In the genomic region with DNA sequence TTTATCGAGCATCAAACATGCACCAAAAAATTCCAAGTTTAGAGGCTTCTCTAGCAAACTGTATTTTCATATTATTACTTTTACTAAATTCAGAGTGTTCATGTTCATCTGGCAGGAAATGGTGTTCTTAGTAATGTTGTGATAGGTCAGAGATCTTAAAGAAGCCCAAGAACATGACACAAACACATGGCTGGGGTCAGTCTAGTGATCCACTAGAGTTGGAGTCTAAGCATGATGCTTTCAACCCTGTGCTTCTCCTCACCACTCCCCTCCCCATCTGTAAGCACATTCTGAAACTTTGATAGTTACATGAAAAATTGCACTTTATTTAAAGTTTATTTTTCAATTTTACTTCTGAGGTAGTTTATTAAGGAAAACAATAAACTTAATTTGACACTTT, we compare ENCODE assay signal across 9 mouse cellular contexts. TPM values are rescaled to one million over a fixed set of nuclear protein-coding genes. Genes with fewer than 3 reads are reported as not detected.
A peak's percentile ranks its signal among the peaks of the same experiment; 100 is the strongest.
DNase-seq lines count a peak whose midpoint lies in the region; ATAC-seq and TF ChIP-seq lines count a peak whose summit lies in the region.
"Had no signal": no experiment of that assay in that cellular context is flagged by ENCODE, and none has a peak within 500 bp of the region (broad histone marks: within the 10 kb centered on the region; RNA-seq: fewer than 3 reads in every experiment).

No protein-coding gene starts in this region.

- TF ChIP-seq CTCF in hindbrain, postnatal 0 days (IDR thresholded peaks at IDR 0.05; ENCODE audit: low read depth), result no peak

- peak overlapping the region; percentile 47 for H3K4me2 ChIP-seq in kidney, embryonic 15.5 days
- peak overlapping the region; percentile 35; the same call in 1 of the 2 replicates for H3K4me2 ChIP-seq in hindbrain, postnatal 0 days (ENCODE audit: low read depth, low read length)
- 0 out of 2 replicates have a peak overlapping the region, but pooled peaks have one; percentile 23 for H3K4me2 ChIP-seq in midbrain, embryonic 16.5 days (ENCODE audit: low read length)

- ATAC-seq in kidney, embryonic 15.5 days (replicated peaks; ENCODE audit: low FRiP score), result no peak
- no peak for ATAC-seq in hindbrain, postnatal 0 days
- no peak for ATAC-seq in midbrain, embryonic 16.5 days

- no peaks in the 10 kb centered on the region for H3K27me3 ChIP-seq in kidney, embryonic 15.5 days
- H3K27me3 ChIP-seq in hindbrain, postnatal 0 days (ENCODE audit: insufficient read depth, low read length), result no peaks in the 10 kb centered on the region
- no peaks in the 10 kb centered on the region for H3K27me3 ChIP-seq in midbrain, embryonic 16.5 days (ENCODE audit: control insufficient read depth, insufficient read depth, low read depth, low read length)

- peak overlapping the region; percentile 23 for H3K4me3 ChIP-seq in kidney, embryonic 15.5 days (replicated peaks)
- H3K4me3 ChIP-seq in brown adipose tissue, adult 24 weeks (ENCODE audit: insufficient read depth, low read depth, low read length), result no peak overlapping the region
- no peak overlapping the region; the same call in 1 of the 2 replicates for H3K4me3 ChIP-seq in hindbrain, postnatal 0 days (ENCODE audit: low read length)
- H3K4me3 ChIP-seq in midbrain, embryonic 16.5 days (ENCODE audit: low read depth, low read length), result no peak overlapping the region

- no peak overlapping the region for H3K9ac ChIP-seq in kidney, embryonic 15.5 days
- no peak overlapping the region for H3K9ac ChIP-seq in hindbrain, postnatal 0 days (replicated peaks; ENCODE audit: low read length)
- H3K9ac ChIP-seq in midbrain, embryonic 16.5 days (ENCODE audit: low read depth, low read length), result no peak overlapping the region

- peaks cover 16% of the 10 kb centered on the region for H3K4me1 ChIP-seq in kidney, embryonic 15.5 days
- H3K4me1 ChIP-seq in brown adipose tissue, adult 24 weeks (ENCODE audit: control insufficient read depth, insufficient read depth, insufficient read length, low read length), result peaks cover 11% of the 10 kb centered on the region
- H3K4me1 ChIP-seq in hindbrain, postnatal 0 days (ENCODE audit: insufficient read depth, low read length), result peaks cover 9% of the 10 kb centered on the region; the same call in 1 of the 2 replicates
- H3K4me1 ChIP-seq in midbrain, embryonic 16.5 days (ENCODE audit: control insufficient read depth, insufficient read depth, low read length), result peaks cover 29% of the 10 kb centered on the region

- H3K27ac ChIP-seq in kidney, embryonic 15.5 days, result no peak overlapping the region
- H3K27ac ChIP-seq in brown adipose tissue, adult 24 weeks (replicated peaks; ENCODE audit: low read depth, low read length), result 0 out of 2 replicates have a peak overlapping the region, but pooled peaks have one; percentile 21
- H3K27ac ChIP-seq in hindbrain, postnatal 0 days, result no peak overlapping the region
- no peak overlapping the region for H3K27ac ChIP-seq in midbrain, embryonic 16.5 days (ENCODE audit: low read length)

- WGBS in kidney, embryonic 15.5 days, result 65% methylated on average over 1 of the region's 1 CpGs
- 69% methylated on average over 1 of the region's 1 CpGs for WGBS in hindbrain, postnatal 0 days
- 73% methylated on average over 1 of the region's 1 CpGs for WGBS in midbrain, embryonic 16.5 days

- H3K36me3 ChIP-seq in kidney, embryonic 15.5 days, result no peaks in the 10 kb centered on the region
- H3K36me3 ChIP-seq in hindbrain, postnatal 0 days (ENCODE audit: insufficient read depth, low read length), result no peaks in the 10 kb centered on the region
- H3K36me3 ChIP-seq in midbrain, embryonic 16.5 days (ENCODE audit: control insufficient read depth, insufficient read depth, low read length), result no peaks in the 10 kb centered on the region

- DNase-seq in kidney, postnatal 25 days, result no peak
- DNase-seq in hindbrain, postnatal 0 days (ENCODE audit: low spot score), result no peak
- no peak for DNase-seq in cerebellum, adult 11 months
- DNase-seq in right cerebral cortex, adult 18-20 months, result no peak
- DNase-seq in thymus, postnatal 4 days, result no peak
- DNase-seq: gastrocnemius, postnatal 10 days had no signal

- no peaks in the 10 kb centered on the region for H3K9me3 ChIP-seq in kidney, embryonic 15.5 days (replicated peaks)
- no peaks in the 10 kb centered on the region for H3K9me3 ChIP-seq in hindbrain, postnatal 0 days (ENCODE audit: low read length)
- no peaks in the 10 kb centered on the region for H3K9me3 ChIP-seq in midbrain, embryonic 16.5 days (replicated peaks; ENCODE audit: control insufficient read depth, low read length, poor library complexity, severe bottlenecking)

RNA-seq across cellular contexts. Expression of gene Sp3, which starts 3.0 kb away (rescaled TPM):
- 54.6 and 54.7 TPM in 2 replicates for polyA plus RNA-seq in kidney, embryonic 15.5 days (2015; fragmentation: Nextera tagmentation; extraction: Ambion mirVana)
- 42.7 and 45.9 TPM in 2 replicates for polyA plus RNA-seq in brown adipose tissue, adult 24 weeks (2012; ENCODE audit: insufficient read depth, insufficient read length, missing spikeins)
- total RNA-seq in hindbrain, postnatal 0 days (2014; rRNA removed), result 62.1 and 91.4 TPM in 2 replicates
- polyA plus RNA-seq in hindbrain, postnatal 0 days (2015; fragmentation: Nextera tagmentation; extraction: Ambion mirVana), result 24.6 and 25.5 TPM in 2 replicates
- 31.1 and 37.7 TPM in 2 replicates for polyA plus RNA-seq in midbrain, embryonic 16.5 days (2015; fragmentation: Nextera tagmentation; extraction: Ambion mirVana)

RNA-seq across cellular contexts. Expression of gene Gm11084, which starts 9.2 kb away (rescaled TPM):
- not detected in 2 replicates for polyA plus RNA-seq in kidney, embryonic 15.5 days (2015; fragmentation: Nextera tagmentation; extraction: Ambion mirVana)
- polyA plus RNA-seq in brown adipose tissue, adult 24 weeks (2012; ENCODE audit: insufficient read depth, insufficient read length, missing spikeins), result not detected in 2 replicates
- not detected in 2 replicates for total RNA-seq in hindbrain, postnatal 0 days (2014; rRNA removed)
- not detected in 2 replicates for polyA plus RNA-seq in hindbrain, postnatal 0 days (2015; fragmentation: Nextera tagmentation; extraction: Ambion mirVana)
- not detected in 2 replicates for polyA plus RNA-seq in midbrain, embryonic 16.5 days (2015; fragmentation: Nextera tagmentation; extraction: Ambion mirVana)
- total RNA-seq: gastrocnemius, postnatal 10 days had no signal
